Mouse (Mus musculus) cerebellum, adult 11-12 months (tissue): Measurements from ENCODE around the gene Kif3a.
A peak's percentile ranks its signal among the peaks of the same experiment; 100 is the strongest.
"Not testable (repeated sequence)": the region's sequence is repeated elsewhere in the genome, so short reads cannot be mapped to it uniquely, and the experiment has no call there.

Source experiments
- DNase-seq: peaks from one replicate; pipeline ENCODE4 v3.0.0; 2022

The Kif3a gene

GRCm38 (mm10) chr11:53546271-53546670 is 20.9 kb upstream of the Kif3a start:
- peak; percentile 60 for DNase-seq

DNA sequence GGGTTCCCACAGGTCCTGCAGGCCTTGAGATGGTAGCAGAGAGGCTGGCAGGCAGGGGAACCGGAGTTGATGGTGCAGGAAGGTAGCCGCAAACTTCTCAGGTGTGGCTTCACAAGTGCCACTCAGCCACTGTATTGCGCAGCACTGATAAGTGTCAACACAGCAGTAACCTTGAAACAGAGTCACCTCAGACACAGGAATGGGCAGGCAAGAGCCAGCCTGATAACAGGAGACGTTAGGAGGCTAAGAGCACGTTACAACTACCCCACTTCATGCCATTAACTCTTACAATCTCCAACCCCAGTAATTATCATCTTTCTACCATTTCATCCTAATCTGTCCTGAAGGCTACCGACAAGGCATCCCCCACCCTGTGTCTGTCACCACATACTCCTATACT is 19.6 kb upstream of the Kif3a start:
- no peak for DNase-seq

DNA sequence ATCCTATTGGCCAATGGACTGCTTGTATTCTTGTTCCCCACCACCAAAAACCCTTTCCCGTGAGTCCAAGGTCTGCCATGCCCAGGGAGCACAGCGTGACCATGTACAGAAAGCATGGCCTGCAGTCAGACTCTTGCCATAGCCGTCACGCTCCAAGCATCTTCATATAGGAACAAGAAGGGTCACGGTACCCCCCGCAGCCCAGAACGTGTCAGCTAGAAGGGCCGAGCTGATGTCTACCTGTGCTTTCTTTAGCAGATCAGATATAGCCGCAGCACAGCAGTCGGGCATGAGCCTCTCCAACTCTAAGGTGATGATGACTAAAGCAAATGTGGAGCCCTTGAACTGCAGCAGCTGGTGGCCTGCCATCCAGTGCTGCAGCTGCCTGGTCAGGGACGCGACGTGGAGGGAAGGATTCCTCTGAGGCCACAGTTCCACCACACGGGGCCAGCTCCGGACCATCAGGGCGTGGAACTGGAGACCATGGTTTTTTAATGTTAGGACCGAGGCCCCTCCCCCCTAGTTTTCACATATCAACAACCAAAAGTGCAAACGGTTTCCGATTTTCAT is 19.1 kb upstream of the Kif3a start:
- DNase-seq: no peak

DNA sequence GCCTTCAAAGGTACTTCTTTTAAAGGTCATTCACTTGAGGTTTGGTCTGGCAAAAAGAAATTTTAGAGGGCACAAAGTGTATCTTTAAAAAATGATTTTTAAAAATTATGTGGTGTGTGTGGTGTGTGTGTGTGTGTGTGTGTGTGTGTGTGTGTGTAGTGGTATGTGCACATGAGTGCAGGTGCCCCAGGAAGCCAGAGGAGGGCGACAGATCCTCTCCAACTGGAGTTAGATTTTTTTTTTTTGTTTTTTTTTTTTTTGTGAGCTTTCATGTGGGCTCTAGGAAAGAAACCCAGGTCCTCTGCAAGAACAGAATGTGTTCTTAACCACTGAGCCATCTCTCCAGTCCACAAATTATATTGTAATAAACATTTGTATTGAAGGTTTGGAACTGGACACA is 16.5 kb upstream of the Kif3a start:
- no peak for DNase-seq

DNA sequence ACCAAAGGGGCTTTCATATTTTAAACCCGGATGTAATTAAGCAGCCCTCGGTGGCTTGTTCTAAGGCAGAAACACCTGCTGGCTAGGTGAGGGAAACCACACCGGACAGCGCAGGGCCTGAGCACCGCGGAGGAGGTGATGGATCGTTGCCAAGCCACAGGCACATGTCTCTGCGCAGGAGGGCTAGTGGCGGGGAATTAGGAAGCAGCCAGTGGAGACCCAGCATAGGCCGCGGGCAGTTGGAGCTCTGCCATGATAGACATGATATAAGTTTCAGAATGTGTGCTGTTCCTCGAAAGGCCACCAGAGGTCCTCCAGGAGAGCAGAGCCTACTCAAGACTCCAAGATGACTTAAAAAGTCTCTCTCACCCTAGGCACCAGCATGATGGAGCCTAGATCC is 15.4 kb upstream of the Kif3a start:
- peak; percentile 73 for DNase-seq

DNA sequence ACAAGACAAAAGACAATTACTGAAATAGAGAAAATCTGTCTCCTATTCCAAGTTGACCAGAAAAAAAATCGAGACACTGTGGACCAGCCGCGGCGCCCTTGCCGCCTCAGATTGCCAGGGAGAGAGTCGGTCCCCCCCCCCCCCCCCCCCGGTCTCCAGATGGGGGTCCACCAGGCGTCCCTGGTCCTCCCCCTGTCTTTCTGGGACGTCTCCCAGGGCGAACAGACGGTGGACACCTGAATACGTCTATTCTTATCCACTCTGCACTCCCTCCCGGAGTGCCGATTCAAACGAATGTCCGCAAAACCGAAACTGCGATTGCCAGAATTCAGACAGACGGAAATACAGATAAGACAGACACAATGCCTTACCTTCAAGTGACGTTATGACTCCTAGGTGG is 10.7 kb upstream of the Kif3a start:
- peak; percentile 58 for DNase-seq

DNA sequence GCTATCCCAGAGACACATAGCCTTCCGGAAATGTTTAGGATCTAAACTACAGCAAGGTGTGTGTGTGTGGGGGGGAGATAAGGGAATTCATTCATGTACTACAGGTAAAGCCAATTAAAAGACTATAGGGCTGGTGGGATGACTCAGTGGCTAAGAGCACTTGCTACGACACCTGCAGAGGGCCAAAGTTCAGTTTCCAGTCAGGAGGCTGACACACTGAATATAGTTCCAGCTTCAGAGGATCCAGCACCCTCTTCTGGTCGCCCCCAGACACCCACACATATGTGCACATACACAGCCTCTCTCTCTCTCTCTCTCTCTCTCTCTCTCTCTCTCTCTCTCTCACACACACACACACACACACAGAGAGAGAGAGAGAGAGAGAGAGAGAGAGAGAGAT is 9.2 kb upstream of the Kif3a start:
- DNase-seq: not testable (repeated sequence)

GRCm38 (mm10) chr11:53559980-53560379 is 7.2 kb upstream of the Kif3a start:
- not testable (repeated sequence) for DNase-seq

GRCm38 (mm10) chr11:53561986-53562385 is 5.2 kb upstream of the Kif3a start:
- DNase-seq: no peak

DNA sequence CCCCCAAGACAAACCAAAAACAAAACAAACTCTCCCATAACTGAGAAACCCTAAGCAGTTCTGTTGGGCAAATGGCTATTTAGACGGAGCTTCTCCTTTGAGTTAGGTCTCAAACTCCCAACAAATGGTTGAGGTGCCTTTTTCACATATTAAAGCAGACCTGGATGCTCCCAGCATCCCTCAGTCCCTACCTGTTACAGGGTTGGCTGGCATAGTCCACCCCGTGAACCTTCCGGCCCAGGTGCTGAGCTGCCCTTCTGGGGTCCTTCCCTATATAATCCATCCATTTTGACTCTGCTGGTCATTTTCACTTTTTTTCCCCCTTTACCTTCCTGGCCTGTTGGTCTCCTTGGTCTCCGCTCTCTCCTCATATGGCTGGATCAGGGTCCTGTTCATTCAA is 533 bp upstream of the Kif3a start:
- no peak for DNase-seq

DNA sequence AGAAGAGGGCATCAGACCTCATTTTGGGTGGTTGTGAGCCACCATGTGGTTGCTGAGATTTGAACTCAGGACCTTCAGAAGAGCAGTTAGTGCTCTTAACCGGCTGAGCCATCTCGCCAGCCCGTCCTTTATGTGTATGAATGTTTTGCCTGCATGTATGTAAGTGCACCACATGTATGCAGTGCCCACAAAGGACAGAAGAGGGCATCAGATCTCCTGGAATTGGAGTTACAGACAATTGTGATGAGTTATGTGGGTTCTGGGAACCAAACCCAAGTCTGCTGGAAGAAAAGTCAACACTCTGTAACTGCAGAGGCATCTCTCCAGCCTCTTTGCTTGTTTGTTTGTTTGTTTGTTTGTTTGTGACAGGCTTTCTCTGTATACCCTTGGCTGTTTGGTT is 13.4 kb downstream of the Kif3a start:
- DNase-seq: no peak

- no peak for DNase-seq
Observed at GRCm38 (mm10) chr11:53583151-53583550, 16.0 kb downstream of the Kif3a start.

DNA sequence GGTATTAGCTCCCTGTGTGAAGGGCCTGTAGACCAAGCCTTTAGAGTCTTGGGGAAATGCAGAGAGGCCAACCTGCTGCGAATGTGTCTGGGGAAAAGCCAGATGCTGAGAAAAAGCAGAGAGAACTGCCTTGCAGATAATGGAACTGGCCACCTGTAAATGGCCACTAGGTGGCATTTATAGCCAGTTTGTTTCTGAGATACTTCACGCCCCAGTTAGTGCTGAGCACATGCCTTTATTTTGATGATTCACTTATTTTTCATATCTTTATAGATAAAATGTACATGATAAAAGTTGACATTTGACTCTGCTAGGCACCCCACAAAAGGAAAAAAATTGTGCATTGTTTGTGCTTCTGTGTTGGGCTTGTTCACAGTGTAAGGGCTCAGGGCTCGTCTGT is 17.7 kb downstream of the Kif3a start:
- DNase-seq: no peak

DNA sequence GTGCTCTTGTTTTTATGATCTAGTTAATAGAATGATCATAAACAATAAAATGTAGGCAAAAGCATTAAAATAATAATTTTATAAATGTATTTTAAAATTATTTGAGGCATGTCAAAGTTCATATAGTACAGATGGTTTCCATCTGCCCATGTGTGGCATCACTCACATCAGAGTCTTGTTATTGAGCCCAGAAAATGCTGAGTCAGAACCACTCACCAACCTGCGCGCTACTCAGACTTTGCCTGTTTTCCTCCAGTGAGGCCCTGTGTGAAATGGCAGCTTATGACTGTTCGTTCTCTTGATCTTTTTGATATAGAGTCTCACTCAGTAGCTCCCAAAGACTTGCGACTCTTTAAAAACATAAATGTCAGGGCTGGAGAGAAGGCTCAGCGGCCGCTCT is 18.3 kb downstream of the Kif3a start:
- no peak for DNase-seq

DNA sequence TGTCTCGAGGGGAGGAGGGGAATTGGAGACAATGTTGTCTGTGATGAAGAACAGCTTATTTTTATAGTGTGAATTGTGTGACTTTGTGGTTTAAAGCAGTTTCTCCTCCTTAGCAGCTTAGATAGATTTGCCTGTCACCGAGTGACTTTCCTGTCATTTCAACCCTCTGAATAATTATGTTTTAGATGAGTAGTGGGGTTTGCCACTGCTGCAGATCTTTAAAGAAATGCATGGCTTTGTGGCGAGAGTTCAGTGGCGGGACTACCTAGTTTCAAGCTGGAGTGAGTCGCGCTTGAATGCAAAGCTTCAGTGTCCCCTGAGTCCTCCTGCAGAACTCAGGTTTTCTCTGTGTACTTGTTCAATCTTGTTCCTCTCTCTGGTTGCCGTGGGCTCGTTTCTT is 21.1 kb downstream of the Kif3a start:
- no peak for DNase-seq

DNA sequence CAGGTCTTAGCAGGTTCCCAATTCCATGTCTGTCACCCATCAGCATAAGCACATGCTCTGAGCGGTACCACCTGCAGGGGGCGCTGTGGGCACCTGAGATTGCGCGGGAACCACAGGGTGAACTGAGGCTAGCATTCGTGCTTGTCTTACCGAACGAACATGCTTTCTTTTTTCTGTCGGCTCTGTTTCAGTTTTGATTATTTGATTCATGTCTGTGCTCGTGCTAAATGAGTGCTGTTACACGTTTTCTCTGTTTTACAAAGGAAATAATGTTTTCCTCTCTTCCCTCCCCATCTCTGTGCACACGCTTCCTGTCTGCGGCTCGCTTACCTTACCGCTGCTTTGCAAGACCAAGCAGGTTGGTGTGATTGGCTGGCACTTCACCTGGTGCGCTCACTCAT is 23.2 kb downstream of the Kif3a start:
- no peak for DNase-seq

DNA sequence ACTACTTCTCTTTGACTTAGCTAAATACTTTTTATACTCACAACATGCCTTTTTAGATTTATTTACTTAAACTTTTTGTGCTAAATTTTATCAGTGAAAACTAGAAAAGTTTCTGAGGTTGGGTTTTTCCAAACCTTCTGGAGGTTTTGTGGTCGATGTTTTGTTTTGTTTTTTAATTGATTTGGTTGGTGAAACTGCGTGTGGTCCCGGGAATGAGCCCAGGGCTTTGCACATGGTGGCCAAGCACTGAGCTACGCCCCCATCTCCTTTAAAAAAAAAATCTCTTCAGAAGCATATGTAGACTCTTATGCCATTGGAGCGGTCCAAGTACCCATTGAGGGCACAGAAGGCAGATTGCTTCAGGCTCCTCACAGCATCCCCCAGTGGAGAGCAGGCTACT is 23.9 kb downstream of the Kif3a start:
- DNase-seq: no peak

DNA sequence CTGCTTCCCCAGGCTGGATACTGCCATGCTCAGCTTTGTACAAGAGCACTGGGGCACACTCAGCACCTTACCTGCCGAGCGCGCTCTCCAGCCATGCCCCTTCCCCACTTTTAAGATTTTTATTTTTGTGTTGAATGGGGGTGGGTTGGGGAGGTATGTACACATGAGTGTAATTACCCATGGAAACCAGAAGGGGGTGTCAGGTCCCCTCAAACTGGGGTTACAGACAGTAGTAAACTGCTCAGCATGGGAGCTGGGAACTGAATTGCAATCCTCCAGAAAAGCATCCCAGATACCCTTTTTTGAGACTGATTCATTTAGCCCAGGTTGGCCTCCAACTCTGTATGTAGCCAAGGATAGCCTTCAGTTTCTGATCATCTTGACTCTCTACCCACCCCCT is 37.8 kb downstream of the Kif3a start:
- no peak for DNase-seq

DNA sequence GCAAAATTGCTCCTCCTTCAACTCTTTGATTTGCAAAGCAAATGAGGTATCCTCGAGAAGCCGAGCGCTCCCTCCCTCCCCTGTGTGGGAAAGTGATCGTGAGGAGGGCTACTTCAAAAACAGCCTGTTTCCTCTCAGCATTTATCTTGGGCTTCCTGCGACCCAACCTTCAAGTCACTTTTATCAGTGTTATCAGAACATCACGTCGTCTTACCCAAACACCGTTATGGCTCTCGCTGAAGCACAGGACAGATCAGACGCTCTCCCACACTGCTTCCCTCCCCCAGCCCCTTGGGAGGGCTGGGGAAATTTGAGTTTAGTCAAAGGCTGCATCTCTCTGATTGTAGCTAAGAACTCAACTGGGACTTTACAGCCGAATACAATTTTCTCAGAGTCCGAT is 38.4 kb downstream of the Kif3a start:
- DNase-seq: no peak

- DNase-seq: no peak
Observed at GRCm38 (mm10) chr11:53609231-53609630, 42.1 kb downstream of the Kif3a start.

DNA sequence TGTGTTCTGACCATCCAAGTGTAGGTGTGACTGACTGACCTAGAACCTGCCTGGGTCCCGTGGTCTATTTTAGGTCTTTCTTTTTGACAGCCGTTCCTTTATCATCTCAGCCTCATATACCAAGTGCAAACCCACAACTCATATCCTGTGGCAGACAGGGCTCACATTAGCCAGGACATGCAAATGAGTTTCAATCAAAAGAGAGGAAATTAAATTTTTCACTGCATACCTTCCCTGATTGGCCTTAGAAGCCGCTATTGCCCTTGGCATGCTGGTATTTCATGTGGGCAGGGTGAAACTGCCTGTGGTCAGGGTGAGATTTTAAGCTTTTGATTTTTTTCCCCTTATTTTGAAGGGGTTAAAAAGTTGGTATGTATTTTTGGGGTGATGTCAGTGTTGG is 42.5 kb downstream of the Kif3a start:
- DNase-seq: no peak

- no peak for DNase-seq
Observed at GRCm38 (mm10) chr11:53615172-53615571, 48.0 kb downstream of the Kif3a start.

DNA sequence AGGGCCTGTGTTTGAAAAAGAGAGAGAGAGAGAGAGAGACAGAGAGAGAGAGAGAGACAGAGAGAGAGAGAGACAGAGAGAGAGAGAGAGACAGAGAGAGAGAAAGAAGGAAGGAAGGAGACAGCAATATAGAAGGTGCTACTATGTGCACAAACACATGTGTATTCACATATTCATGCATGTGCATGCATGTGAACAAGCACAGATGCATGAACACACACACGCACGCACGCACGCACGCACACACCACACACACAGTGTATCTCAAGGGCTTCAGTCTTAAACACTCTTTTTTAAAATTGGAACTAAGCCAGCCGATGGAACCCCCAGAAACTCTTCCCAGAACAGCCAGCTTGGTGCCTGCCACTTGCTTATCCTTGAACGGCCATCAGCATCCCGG is 48.4 kb downstream of the Kif3a start:
- DNase-seq: no peak

DNA sequence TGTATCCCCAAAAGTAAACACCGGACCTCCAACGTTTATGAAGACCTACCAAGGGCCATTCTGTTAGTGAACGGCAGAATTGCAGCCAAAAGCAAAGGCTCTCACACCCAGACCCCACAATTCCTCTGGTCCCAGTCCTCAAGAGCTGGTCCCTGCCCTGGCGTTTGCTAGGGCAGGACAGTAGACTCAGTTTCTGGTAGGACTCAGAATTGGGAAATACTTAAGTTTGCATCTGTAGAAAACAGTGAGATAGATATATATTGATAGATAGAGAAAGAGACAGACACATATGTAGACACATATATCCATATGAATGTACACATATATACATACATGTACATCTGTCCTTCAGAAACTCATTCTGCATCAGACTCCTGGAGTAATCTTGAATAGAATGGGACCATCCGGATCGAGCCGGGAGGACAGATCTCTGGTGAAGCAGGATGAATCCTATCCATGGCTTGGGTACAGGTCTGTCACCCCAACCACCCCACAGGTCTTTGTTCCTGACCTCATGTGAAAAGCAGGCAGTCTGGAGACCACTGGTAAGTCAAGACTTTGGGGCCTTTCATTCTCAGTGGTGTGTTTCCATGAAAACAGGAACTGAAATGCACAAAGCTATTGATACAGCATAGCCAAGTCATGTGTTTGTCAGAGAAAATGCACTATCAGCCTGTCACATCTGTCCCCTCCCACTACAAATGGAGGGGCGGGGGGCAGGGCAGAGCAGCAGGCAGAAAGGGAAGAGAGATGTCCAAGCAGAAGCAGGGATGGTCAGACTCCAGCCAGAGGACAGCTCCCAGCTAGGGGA is 49.8 kb downstream of the Kif3a start:
- DNase-seq: no peak

- DNase-seq: no peak
Observed at GRCm38 (mm10) chr11:53617562-53618109, 50.5 kb downstream of the Kif3a start.
